Mouse (Mus musculus): ENCODE data around the gene Zfp184. TPM values are rescaled to one million over a fixed set of nuclear protein-coding genes. Genes with fewer than 3 reads are reported as not detected.
"Not testable (repeated sequence)": the region's sequence is repeated elsewhere in the genome, so short reads cannot be mapped to it uniquely, and the experiment has no call there.

Zfp184 gene
- polyA plus RNA-seq (2015; fragmentation: Nextera tagmentation; extraction: Ambion mirVana), result 7.9 and 12.5 TPM in 2 replicates

- Histone ChIP-seq H3K9ac (ENCODE audit: low read length) (peak within 1 kb of the TSS; percentile 84), H3K27ac (ENCODE audit: low read length) (peak within 1 kb of the TSS; percentile 83), H3K36me3 (ENCODE audit: control insufficient read depth, insufficient read depth, low read length) (peaks cover 4% of the 10 kb centered on the region; the same call in 1 of the 2 replicates), H3K4me1 (replicated peaks; ENCODE audit: control insufficient read depth, insufficient read depth, low read length) (0 out of 2 replicates have a peak, but pooled peaks cover 3% of the 10 kb centered on the region), H3K9me3 (ENCODE audit: control insufficient read depth, low read length) (no peaks in the 10 kb centered on the region), H3K27me3 (ENCODE audit: control insufficient read depth, insufficient read depth, low read depth, low read length) (no peaks in the 10 kb centered on the region), H3K4me3 (ENCODE audit: low read length) (peak within 1 kb of the TSS; percentile 76), H3K4me2 (ENCODE audit: low read depth, low read length) (peak within 1 kb of the TSS; percentile 83)
- ATAC-seq (ENCODE audit: low read depth), result peak; percentile 95
- under 1% methylated on average over 50 of the region's 50 CpGs for WGBS
Observed at GRCm38 (mm10) chr13:21944926-21945740, at the start of gene Zfp184. Gene Zfp184 (plus strand): TSS chr13:21945094.

- H3K4me3 ChIP-seq (ENCODE audit: low read length), result peak overlapping the region; percentile 40
- H3K36me3 ChIP-seq (ENCODE audit: control insufficient read depth, insufficient read depth, low read length), result no peaks in the 10 kb centered on the region
- H3K9me3 ChIP-seq (ENCODE audit: control insufficient read depth, low read length), result no peaks in the 10 kb centered on the region
- H3K4me2 ChIP-seq (ENCODE audit: low read depth, low read length), result peak overlapping the region; percentile 52
- peak overlapping the region; percentile 39; the same call in 1 of the 2 replicates for H3K9ac ChIP-seq (ENCODE audit: low read length)
- no peaks in the 10 kb centered on the region for H3K27me3 ChIP-seq (ENCODE audit: control insufficient read depth, insufficient read depth, low read depth, low read length)
- H3K4me1 ChIP-seq (replicated peaks; ENCODE audit: control insufficient read depth, insufficient read depth, low read length), result peaks cover 4% of the 10 kb centered on the region; the same call in 1 of the 2 replicates
- WGBS, result 7% methylated on average over 24 of the region's 24 CpGs
- ATAC-seq (ENCODE audit: low read depth), result peak; percentile 61; the same call in 1 of the 2 replicates
- H3K27ac ChIP-seq (ENCODE audit: low read length), result no peak overlapping the region
Observed at GRCm38 (mm10) chr13:21896549-21897244, 48.2 kb upstream of the Zfp184 start.

GRCm38 (mm10) chr13:21897245-21897634 lies 47.7 kb upstream of the Zfp184 start:
- WGBS, result under 1% methylated on average over 11 of the region's 11 CpGs
- H3K4me1 ChIP-seq (replicated peaks; ENCODE audit: control insufficient read depth, insufficient read depth, low read length), result peaks cover 4% of the 10 kb centered on the region; the same call in 1 of the 2 replicates
- ATAC-seq (ENCODE audit: low read depth), result no peak
- H3K36me3 ChIP-seq (ENCODE audit: control insufficient read depth, insufficient read depth, low read length), result no peaks in the 10 kb centered on the region
- peak overlapping the region; percentile 39; the same call in 1 of the 2 replicates for H3K9ac ChIP-seq (ENCODE audit: low read length)
- H3K9me3 ChIP-seq (ENCODE audit: control insufficient read depth, low read length), result no peaks in the 10 kb centered on the region
- no peak overlapping the region for H3K27ac ChIP-seq (ENCODE audit: low read length)
- H3K27me3 ChIP-seq (ENCODE audit: control insufficient read depth, insufficient read depth, low read depth, low read length), result no peaks in the 10 kb centered on the region
- peak overlapping the region; percentile 52 for H3K4me2 ChIP-seq (ENCODE audit: low read depth, low read length)
- peak overlapping the region; percentile 40 for H3K4me3 ChIP-seq (ENCODE audit: low read length)

- not testable (repeated sequence) for H3K4me1 ChIP-seq (replicated peaks; ENCODE audit: control insufficient read depth, insufficient read depth, low read length); H3K36me3 ChIP-seq (ENCODE audit: control insufficient read depth, insufficient read depth, low read length); H3K9me3 ChIP-seq (ENCODE audit: control insufficient read depth, low read length); H3K9ac ChIP-seq (ENCODE audit: low read length); H3K27ac ChIP-seq (ENCODE audit: low read length); H3K4me3 ChIP-seq (ENCODE audit: low read length); H3K4me2 ChIP-seq (ENCODE audit: low read depth, low read length); ATAC-seq (ENCODE audit: low read depth); H3K27me3 ChIP-seq (ENCODE audit: control insufficient read depth, insufficient read depth, low read depth, low read length)
- 83% methylated on average over 9 of the region's 9 CpGs for WGBS
Observed at GRCm38 (mm10) chr13:21900870-21901565, 43.9 kb upstream of the Zfp184 start.

GRCm38 (mm10) chr13:21903500-21903899 lies 41.4 kb upstream of the Zfp184 start:
- Histone ChIP-seq H3K4me2 (ENCODE audit: low read depth, low read length) (no peak overlapping the region), H3K27ac (ENCODE audit: low read length) (no peak overlapping the region), H3K9ac (ENCODE audit: low read length) (no peak overlapping the region), H3K27me3 (ENCODE audit: control insufficient read depth, insufficient read depth, low read depth, low read length) (no peaks in the 10 kb centered on the region), H3K36me3 (ENCODE audit: control insufficient read depth, insufficient read depth, low read length) (no peaks in the 10 kb centered on the region), H3K9me3 (ENCODE audit: control insufficient read depth, low read length) (no peaks in the 10 kb centered on the region), H3K4me3 (ENCODE audit: low read length) (no peak overlapping the region), H3K4me1 (replicated peaks; ENCODE audit: control insufficient read depth, insufficient read depth, low read length) (no peaks in the 10 kb centered on the region)
- 26% methylated on average over 3 of the region's 3 CpGs for WGBS
- ATAC-seq (ENCODE audit: low read depth), result no peak

- H3K9ac ChIP-seq (ENCODE audit: low read length); H3K27ac ChIP-seq (ENCODE audit: low read length); H3K36me3 ChIP-seq (ENCODE audit: control insufficient read depth, insufficient read depth, low read length); ATAC-seq (ENCODE audit: low read depth); H3K9me3 ChIP-seq (ENCODE audit: control insufficient read depth, low read length); H3K4me1 ChIP-seq (replicated peaks; ENCODE audit: control insufficient read depth, insufficient read depth, low read length); H3K4me2 ChIP-seq (ENCODE audit: low read depth, low read length); H3K4me3 ChIP-seq (ENCODE audit: low read length); H3K27me3 ChIP-seq (ENCODE audit: control insufficient read depth, insufficient read depth, low read depth, low read length): not testable (repeated sequence)
- WGBS, result 68% methylated on average over 4 of the region's 4 CpGs
Observed at GRCm38 (mm10) chr13:21904090-21904489, 40.8 kb upstream of the Zfp184 start.

- Histone ChIP-seq H3K36me3 (ENCODE audit: control insufficient read depth, insufficient read depth, low read length) (no peaks in the 10 kb centered on the region), H3K9me3 (ENCODE audit: control insufficient read depth, low read length) (no peaks in the 10 kb centered on the region), H3K27ac (ENCODE audit: low read length) (no peak overlapping the region), H3K4me2 (ENCODE audit: low read depth, low read length) (no peak overlapping the region), H3K9ac (ENCODE audit: low read length) (no peak overlapping the region), H3K4me1 (replicated peaks; ENCODE audit: control insufficient read depth, insufficient read depth, low read length) (peaks cover 3% of the 10 kb centered on the region; the same call in 1 of the 2 replicates), H3K27me3 (ENCODE audit: control insufficient read depth, insufficient read depth, low read depth, low read length) (no peaks in the 10 kb centered on the region), H3K4me3 (ENCODE audit: low read length) (no peak overlapping the region)
- WGBS, result 52% methylated on average over 7 of the region's 7 CpGs
- ATAC-seq (ENCODE audit: low read depth), result no peak
Observed at GRCm38 (mm10) chr13:21906301-21906700, 38.6 kb upstream of the Zfp184 start.

GRCm38 (mm10) chr13:21906946-21907806 lies 37.7 kb upstream of the Zfp184 start:
- no peak for ATAC-seq (ENCODE audit: low read depth)
- Histone ChIP-seq H3K27me3 (ENCODE audit: control insufficient read depth, insufficient read depth, low read depth, low read length) (no peaks in the 10 kb centered on the region), H3K9me3 (ENCODE audit: control insufficient read depth, low read length) (no peaks in the 10 kb centered on the region), H3K36me3 (ENCODE audit: control insufficient read depth, insufficient read depth, low read length) (no peaks in the 10 kb centered on the region), H3K9ac (ENCODE audit: low read length) (no peak overlapping the region), H3K4me1 (replicated peaks; ENCODE audit: control insufficient read depth, insufficient read depth, low read length) (peaks cover 3% of the 10 kb centered on the region; the same call in 1 of the 2 replicates), H3K4me2 (ENCODE audit: low read depth, low read length) (peak overlapping the region; percentile 13), H3K4me3 (ENCODE audit: low read length) (0 out of 2 replicates have a peak overlapping the region, but pooled peaks have one; percentile 12), H3K27ac (ENCODE audit: low read length) (no peak overlapping the region)
- WGBS, result 22% methylated on average over 22 of the region's 22 CpGs
